Mouse (Mus musculus): ENCODE data around the gene Ccs.

GRCm38 (mm10) chr19:4847490-4847889 is 8.4 kb upstream of the Ccs start:
- peak; percentile 77 for TF ChIP-seq CTCF (IDR thresholded peaks at IDR 0.05)
- no peak for TF ChIP-seq POLR2A (IDR thresholded peaks at IDR 0.05; ENCODE audit: insufficient read depth, low read depth, low read length)
- no peak for TF ChIP-seq EP300 (IDR thresholded peaks at IDR 0.05; ENCODE audit: insufficient read depth, low read depth, low read length)
